Mouse (Mus musculus) ovary, adult 18-20 months (tissue): ENCODE data around the gene Bsph2.

Source experiments
- DNase-seq: peaks from one replicate; pipeline ENCODE4 v3.0.0; 2022; ENCODE audit warnings: low spot score, mixed read lengths

Gene Bsph2

GRCm38 (mm10) chr7:13570967-13571366 lies at the start of gene Bsph2:
Gene Bsph2 (minus strand): TSS chr7:13571067.
- DNase-seq = no peak

GRCm38 (mm10) chr7:13511539-13511938 lies 59.3 kb downstream of the Bsph2 start:
- DNase-seq = no peak
